Mouse (Mus musculus): ENCODE results near the gene Rbks. TPM values are rescaled to one million over a fixed set of nuclear protein-coding genes. Genes with fewer than 3 reads are reported as not detected.

Rbks gene
- polyA plus RNA-seq, 1 experiment: 4.1 TPM

DNA sequence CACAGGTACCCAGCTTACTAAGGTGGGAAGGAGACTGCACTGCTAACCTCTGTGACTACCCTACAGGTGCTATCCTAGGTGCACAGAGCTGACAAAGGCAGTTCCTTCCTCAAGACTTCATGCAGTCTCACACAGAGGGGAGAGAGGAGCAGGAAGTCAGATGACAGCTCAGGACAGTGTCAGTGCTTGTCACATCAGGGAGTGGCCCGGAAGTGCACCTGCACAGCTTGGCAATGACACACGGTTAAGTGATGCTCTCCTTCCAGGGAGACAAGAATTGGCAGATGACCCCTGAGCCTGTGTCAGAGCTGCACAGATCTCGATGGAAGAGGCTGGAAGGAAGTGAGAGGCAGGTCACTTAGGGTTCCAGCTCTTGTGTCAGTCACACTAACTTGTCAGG, 115.5 kb downstream of the Rbks start:
- Histone ChIP-seq H3K4me3 (replicated peaks; ENCODE audit: extremely low read depth, low read depth, low read length) (no peak overlapping the region), H3K4me1 (ENCODE audit: control insufficient read depth, insufficient read depth, low read length) (no peaks in the 10 kb centered on the region)
- WGBS: 47% methylated on average over 3 of the region's 3 CpGs
- DNase-seq: no peak
- no peak for TF ChIP-seq POLR2A (IDR thresholded peaks at IDR 0.05; ENCODE audit: borderline replicate concordance, extremely low read depth, low read depth, low read length)
- no peak for TF ChIP-seq CTCF (IDR thresholded peaks at IDR 0.05; ENCODE audit: insufficient read depth, low read length)

DNA sequence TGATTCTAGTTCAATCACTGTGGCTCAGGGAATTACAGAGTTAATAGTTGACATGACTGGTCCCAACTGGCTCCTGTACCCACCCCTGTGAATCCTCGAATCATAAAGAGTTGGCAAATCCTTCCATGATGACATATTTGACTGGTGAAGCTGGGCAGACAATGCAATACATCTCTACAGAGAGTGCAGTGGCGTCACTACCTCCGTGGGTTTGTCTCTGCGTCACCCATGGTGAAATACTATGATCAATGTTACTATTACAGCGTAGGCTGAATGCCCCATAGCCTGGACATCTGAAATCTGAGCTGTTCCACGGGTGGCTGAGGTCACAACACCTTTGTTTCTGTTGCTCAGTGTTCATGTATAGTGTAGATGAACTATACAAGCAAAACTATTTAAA, 116.2 kb downstream of the Rbks start:
- no peak for DNase-seq
- 65% methylated on average over 6 of the region's 6 CpGs for WGBS
- TF ChIP-seq CTCF (IDR thresholded peaks at IDR 0.05; ENCODE audit: insufficient read depth, low read length) (no peak), POLR2A (IDR thresholded peaks at IDR 0.05; ENCODE audit: borderline replicate concordance, extremely low read depth, low read depth, low read length) (no peak)
- Histone ChIP-seq H3K4me3 (replicated peaks; ENCODE audit: extremely low read depth, low read depth, low read length) (no peak overlapping the region), H3K4me1 (ENCODE audit: control insufficient read depth, insufficient read depth, low read length) (no peaks in the 10 kb centered on the region)

DNA sequence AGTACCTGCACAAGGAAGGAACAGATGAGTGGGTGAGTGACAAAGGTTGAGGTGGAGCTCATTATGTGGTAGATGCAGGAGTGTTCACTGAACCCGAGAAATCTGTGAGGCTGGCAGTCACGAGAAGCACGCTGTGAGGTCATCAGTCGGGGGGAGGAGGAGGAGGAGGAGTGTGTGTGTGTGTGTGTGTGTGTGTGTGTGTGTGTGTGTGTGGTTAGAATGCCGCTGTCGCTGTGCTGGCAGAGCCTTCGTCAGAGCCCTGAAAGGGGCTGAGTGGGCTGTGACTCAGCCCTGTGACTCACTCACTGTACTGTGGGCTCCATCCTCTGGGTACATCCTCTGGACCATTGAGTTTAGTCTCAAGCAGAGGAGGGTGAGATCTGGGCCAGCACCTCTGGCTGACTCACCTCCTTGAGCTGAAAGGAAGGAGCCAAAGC, 120.9 kb downstream of the Rbks start:
- Histone ChIP-seq H3K4me3 (replicated peaks; ENCODE audit: extremely low read depth, low read depth, low read length) (no peak overlapping the region), H3K4me1 (ENCODE audit: control insufficient read depth, insufficient read depth, low read length) (peaks cover 2% of the 10 kb centered on the region)
- no peak for DNase-seq
- TF ChIP-seq POLR2A (IDR thresholded peaks at IDR 0.05; ENCODE audit: borderline replicate concordance, extremely low read depth, low read depth, low read length): no peak
- no peak for TF ChIP-seq CTCF (IDR thresholded peaks at IDR 0.05; ENCODE audit: insufficient read depth, low read length)
- 41% methylated on average over 7 of the region's 7 CpGs for WGBS

Other genes with a start within 250 kb of the Rbks start
- 8.3 and 14.4 TPM in 2 replicates for gene Zfp512, start 245.2 kb downstream of the Rbks start, polyA plus RNA-seq (2012; rRNA removed)
- not detected in 2 replicates for gene 4930548H24Rik, start 211.9 kb downstream of the Rbks start, polyA plus RNA-seq (2012; rRNA removed)
- gene Gpn1, start 202.9 kb downstream of the Rbks start, polyA plus RNA-seq (2012; rRNA removed): 10.8 and 14.1 TPM in 2 replicates
- 13.4 and 15.8 TPM in 2 replicates for gene Slc4a1ap, start 170.6 kb downstream of the Rbks start, polyA plus RNA-seq (2012; rRNA removed)
- gene Supt7l, start 169.8 kb downstream of the Rbks start, polyA plus RNA-seq (2012; rRNA removed): 10.9 and 13.3 TPM in 2 replicates
- gene Mrpl33, start 100.7 kb downstream of the Rbks start, polyA plus RNA-seq (2012; rRNA removed): 15.9 and 19.5 TPM in 2 replicates
- gene Babam2, start 57 bp upstream of the Rbks start, polyA plus RNA-seq (2012; rRNA removed): 19.6 and 23.6 TPM in 2 replicates